Mouse (Mus musculus): Measurements from ENCODE around the gene Alkbh4.

DNA sequence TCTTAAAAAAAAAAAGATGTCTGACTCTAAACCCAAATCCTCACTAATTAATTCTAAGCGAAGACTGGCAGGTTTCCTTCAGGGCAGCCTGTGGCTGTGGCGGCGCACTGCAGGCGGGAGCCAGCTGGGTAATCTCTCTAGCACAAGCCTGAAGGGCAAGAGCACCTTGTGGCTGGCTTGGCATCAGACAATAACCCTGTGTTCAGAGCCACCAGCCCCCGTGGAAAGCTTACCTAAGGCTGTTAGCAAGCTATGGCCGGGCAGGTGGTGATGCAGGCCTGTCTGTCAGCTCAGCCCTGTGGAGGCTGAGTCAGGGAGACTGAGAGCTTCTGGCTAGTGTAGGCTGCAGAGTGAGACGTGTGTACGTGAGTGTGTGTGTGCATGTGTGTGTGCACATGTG lies 29.3 kb downstream of the Alkbh4 start:
- TF ChIP-seq MAX (IDR thresholded peaks at IDR 0.05; ENCODE audit: low read depth), result no peak
- TF ChIP-seq E2F4 (IDR thresholded peaks at IDR 0.05; ENCODE audit: insufficient read depth), result no peak
- no peak for TF ChIP-seq MYOD1 (IDR thresholded peaks at IDR 0.05; ENCODE audit: control insufficient read depth in 1 of 3, insufficient read length in 2 of 3, low read depth in 2 of 3)
- no peak for TF ChIP-seq TCF12 (IDR thresholded peaks at IDR 0.05; ENCODE audit: insufficient read depth, poor library complexity, severe bottlenecking)

Measured in myocyte (in vitro differentiated cells).